Mouse (Mus musculus) G1E (cell line): ENCODE measurements at regions not wholly inside any gene's neighbourhood (a gene's known extent, or its start where the extent isn't known, plus 50 kb on each side); places are given as distances from the start of the nearest gene placed in this dataset.

Experiments used
- ATAC-seq: 2 replicates; pipeline ENCODE4 v1.8.0; 2016; ENCODE audit warnings: mild to moderate bottlenecking; ENCODE audit not compliant: insufficient number of reproducible peaks, poor library complexity, low FRiP score, severe bottlenecking; ENCODE audit errors: extremely low read depth
- DNase-seq: peaks from one replicate; pipeline ENCODE4 v3.0.0; 2012; ENCODE audit warnings: low spot score
- H3K27me3 ChIP-seq: 2 replicates; pipeline ENCODE4 v1.6.1; 2012; ENCODE audit warnings: mild to moderate bottlenecking, low read length, inconsistent platforms; ENCODE audit not compliant: insufficient read depth
- H3K36me3 ChIP-seq: replicated peaks from 2 replicates; pipeline ENCODE3; 2012; ENCODE audit warnings: mild to moderate bottlenecking, inconsistent platforms
- H3K4me1 ChIP-seq: 2 replicates; pipeline ENCODE4 v1.6.1; 2012; ENCODE audit warnings: low read depth, low read length, inconsistent platforms, mixed read lengths; ENCODE audit not compliant: insufficient read depth
- H3K4me3 ChIP-seq: 2 replicates; pipeline ENCODE4 v1.5.1; 2012; ENCODE audit warnings: low read depth, mild to moderate bottlenecking, inconsistent platforms, low read length, moderate library complexity, mixed read lengths
- H3K9me3 ChIP-seq: replicated peaks from 2 replicates; pipeline ENCODE4 v1.6.1; 2012; ENCODE audit warnings: inconsistent platforms
- CTCF ChIP-seq: IDR thresholded peaks from 2 replicates; pipeline ENCODE4 v1.5.1; 2012; ENCODE audit warnings: low read depth, low read length, inconsistent platforms, mixed read lengths
- GATA1 ChIP-seq: IDR thresholded peaks from 2 replicates; pipeline ENCODE4 v1.6.1; 2012; ENCODE audit warnings: borderline replicate concordance, low read length, inconsistent platforms, mixed read lengths
- GATA2 ChIP-seq: IDR thresholded peaks from 2 replicates; pipeline ENCODE4 v1.6.1; 2012; ENCODE audit warnings: low read depth, low read length, inconsistent platforms, borderline replicate concordance
- POLR2AphosphoS5 ChIP-seq: IDR thresholded peaks from 2 replicates; pipeline ENCODE4 v1.6.1; 2012; ENCODE audit warnings: low read depth, low read length, inconsistent platforms; ENCODE audit not compliant: insufficient replicate concordance
- TAL1 ChIP-seq: conservative IDR thresholded peaks from 2 replicates; pipeline ENCODE4 v1.6.1; 2012; ENCODE audit warnings: low read depth, low read length, inconsistent platforms, mixed read lengths

DNA sequence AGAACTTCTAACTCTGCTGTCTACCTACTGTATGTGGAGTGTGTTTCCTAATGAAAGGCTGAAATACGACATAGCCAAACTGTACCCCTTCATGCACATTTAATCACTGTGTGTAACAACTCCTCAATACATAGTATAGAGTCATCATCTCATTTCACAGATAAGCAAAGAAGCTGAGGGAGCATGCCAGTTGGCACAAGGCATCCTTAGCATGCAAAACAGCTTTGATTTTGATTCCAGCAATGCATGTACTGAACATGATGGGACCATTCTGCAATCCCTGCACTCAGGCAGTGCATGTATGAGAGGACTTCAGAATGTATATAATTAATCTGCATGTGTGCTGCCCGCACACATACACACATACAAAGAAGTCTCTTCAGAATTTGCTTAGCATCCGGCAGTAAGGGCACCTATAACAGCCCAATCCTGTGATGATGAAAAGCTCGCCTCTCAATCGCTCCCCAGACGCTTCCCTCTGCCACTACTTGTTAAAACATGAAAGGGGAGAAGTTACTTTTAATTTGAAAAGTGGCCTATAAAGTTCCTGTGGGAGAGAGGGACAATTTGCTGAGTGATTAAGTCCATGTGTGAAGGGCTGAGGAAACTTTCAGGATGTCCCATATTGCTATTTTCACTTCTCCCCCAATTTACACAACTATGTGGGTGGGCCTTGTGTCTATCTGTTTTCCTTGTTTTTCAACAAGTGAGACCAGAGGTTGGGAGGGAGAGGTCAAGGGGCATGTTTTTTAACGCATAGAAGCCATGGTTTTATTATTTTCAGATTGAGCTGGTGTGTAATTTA, 569.0 kb upstream of the Intu start:
- ATAC-seq (no peak), DNase-seq (no peak)
- Histone ChIP-seq H3K36me3 (no peaks in the 10 kb centered on the region), H3K4me3 (no peak overlapping the region), H3K27me3 (no peaks in the 10 kb centered on the region), H3K4me1 (no peaks in the 10 kb centered on the region), H3K9me3 (no peaks in the 10 kb centered on the region)
- TF ChIP-seq TAL1, result no peak
- no peak for TF ChIP-seq GATA1
- TF ChIP-seq GATA2, result no peak
- TF ChIP-seq POLR2AphosphoS5, result no peak
- TF ChIP-seq CTCF, result no peak

DNA sequence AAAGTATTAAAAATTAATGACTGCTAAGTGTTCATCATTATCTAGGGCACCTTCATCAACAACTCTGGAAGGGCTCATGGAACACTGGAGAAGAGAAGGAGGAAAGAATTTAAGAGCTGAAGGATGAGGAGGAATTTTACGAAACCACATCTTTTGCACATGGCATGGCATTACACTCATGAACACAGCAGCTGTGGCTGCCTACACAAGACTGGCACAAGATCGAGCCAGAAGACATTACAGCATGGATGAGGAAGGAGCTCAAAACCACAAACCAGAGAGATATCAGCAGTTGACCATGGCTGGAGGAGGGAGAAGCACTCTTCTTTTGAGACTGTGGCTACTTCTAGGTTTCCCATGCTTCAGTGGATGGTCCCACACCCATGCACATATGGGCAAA, 565.7 kb upstream of the Intu start:
- H3K4me3 ChIP-seq, result no peak overlapping the region
- DNase-seq (no peak), ATAC-seq (no peak)
- no peaks in the 10 kb centered on the region for H3K9me3 ChIP-seq
- no peaks in the 10 kb centered on the region for H3K36me3 ChIP-seq
- no peaks in the 10 kb centered on the region for H3K4me1 ChIP-seq
- TF ChIP-seq GATA2 (no peak), TAL1 (no peak), GATA1 (no peak), POLR2AphosphoS5 (no peak), CTCF (no peak)
- H3K27me3 ChIP-seq, result no peaks in the 10 kb centered on the region

DNA sequence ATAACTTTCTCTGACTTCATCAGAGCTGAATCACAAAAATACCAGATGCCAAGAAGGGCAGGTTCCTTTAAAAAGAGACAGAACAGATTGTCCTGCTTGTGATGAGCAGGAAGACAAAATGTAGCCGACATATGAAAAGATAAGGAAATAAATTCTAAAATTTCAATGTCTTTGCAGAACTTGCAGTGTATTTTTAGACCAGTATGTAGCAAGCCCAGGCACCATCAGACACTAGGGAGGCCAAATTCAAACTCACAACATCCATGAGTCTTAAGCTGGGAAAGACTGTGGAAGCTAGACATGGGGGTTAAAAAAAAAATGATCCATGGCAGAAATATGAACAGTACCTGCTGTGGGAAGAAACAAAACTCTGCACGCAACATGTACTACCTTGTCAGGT, 564.7 kb upstream of the Intu start:
- TF ChIP-seq TAL1 (no peak), POLR2AphosphoS5 (no peak), CTCF (no peak), GATA2 (no peak), GATA1 (no peak)
- ATAC-seq (no peak), DNase-seq (no peak)
- no peaks in the 10 kb centered on the region for H3K36me3 ChIP-seq
- H3K9me3 ChIP-seq, result no peaks in the 10 kb centered on the region
- no peak overlapping the region for H3K4me3 ChIP-seq
- no peaks in the 10 kb centered on the region for H3K4me1 ChIP-seq
- H3K27me3 ChIP-seq, result no peaks in the 10 kb centered on the region

DNA sequence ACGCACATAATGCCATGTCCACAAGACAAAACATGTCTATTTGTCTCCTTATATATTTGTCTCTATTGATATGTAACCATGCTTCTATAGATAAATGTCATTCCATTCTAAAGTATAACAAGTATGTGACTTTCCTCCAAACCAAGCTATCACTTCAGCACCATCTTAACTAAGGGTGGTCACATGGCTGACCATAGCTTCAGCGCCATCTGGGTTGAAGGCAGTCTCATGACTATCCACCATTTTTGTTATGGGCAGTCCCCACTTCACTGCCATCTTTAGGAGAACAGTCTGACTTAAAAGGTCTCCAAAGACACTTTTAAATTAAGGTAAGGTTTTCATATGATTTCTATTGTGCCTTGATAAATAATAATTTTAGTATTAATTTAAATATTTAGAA, 554.1 kb upstream of the Intu start:
- Histone ChIP-seq H3K9me3 (no peaks in the 10 kb centered on the region), H3K4me3 (no peak overlapping the region), H3K4me1 (no peaks in the 10 kb centered on the region), H3K36me3 (no peaks in the 10 kb centered on the region), H3K27me3 (no peaks in the 10 kb centered on the region)
- TF ChIP-seq GATA1, result no peak
- TF ChIP-seq POLR2AphosphoS5, result no peak
- no peak for TF ChIP-seq GATA2
- TF ChIP-seq TAL1, result no peak
- TF ChIP-seq CTCF, result no peak
- no peak for ATAC-seq
- no peak for DNase-seq

DNA sequence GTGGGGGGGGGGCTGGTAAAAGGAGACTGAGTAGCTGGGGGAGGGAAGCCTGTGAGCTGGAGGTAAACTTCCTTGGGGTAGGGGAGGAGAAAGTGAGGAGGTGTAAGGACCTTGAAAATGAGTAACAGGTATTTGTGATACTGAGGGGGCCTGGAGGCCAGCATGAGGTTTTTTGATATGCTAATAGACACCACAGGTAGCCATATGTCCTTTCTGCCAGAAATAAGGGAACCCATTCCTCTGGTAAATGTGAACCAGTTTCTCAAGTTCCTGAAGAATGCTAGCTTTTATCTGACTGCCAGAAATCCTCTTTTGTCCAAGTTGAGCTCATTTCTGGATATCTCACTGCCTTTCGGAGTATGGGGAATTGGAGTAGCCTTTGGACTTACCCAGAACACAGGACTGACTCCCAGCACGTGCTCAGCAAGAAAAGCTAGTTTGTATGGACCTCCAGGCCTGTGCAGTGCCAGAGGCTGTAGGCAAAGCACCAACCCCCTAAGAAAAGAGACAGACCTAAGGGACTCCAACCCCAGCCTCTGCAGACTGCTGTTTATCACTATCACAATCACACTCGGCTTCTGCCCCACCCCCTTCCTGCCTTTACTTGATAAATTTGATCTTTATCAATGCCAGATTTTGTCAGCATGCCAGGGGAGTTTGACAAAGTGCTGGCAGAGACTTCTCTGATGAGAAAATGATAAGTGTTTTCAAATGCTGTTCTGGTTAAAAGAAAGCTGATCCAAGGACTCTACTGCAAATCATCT, 552.0 kb upstream of the Intu start:
- TF ChIP-seq TAL1 (no peak), CTCF (no peak), GATA1 (no peak), GATA2 (no peak), POLR2AphosphoS5 (no peak)
- ATAC-seq, result no peak
- no peaks in the 10 kb centered on the region for H3K4me1 ChIP-seq
- no peaks in the 10 kb centered on the region for H3K9me3 ChIP-seq
- DNase-seq, result no peak
- no peaks in the 10 kb centered on the region for H3K36me3 ChIP-seq
- H3K4me3 ChIP-seq, result no peak overlapping the region
- H3K27me3 ChIP-seq, result no peaks in the 10 kb centered on the region

DNA sequence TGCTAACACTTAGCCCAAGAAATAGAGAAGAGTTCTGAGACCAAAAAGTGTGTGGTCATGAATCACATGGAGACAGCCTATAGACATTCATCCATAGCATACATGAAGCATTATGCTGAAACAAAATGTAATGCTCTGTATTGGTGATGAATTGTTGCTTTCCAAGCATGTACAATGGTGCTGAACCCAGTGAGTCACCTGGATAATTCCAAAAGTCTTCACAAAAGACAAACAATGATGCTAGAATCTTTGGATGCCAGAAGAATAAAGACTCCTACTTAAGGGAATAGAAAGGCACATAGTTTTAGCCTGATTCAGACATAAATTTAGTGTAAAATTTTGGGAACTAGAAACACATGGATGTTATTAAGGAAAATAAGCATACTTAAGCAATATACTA, 548.4 kb upstream of the Intu start:
- TF ChIP-seq TAL1 (no peak), CTCF (no peak), GATA2 (no peak), POLR2AphosphoS5 (no peak), GATA1 (no peak)
- no peaks in the 10 kb centered on the region for H3K27me3 ChIP-seq
- no peak for ATAC-seq
- DNase-seq, result no peak
- no peaks in the 10 kb centered on the region for H3K4me1 ChIP-seq
- no peaks in the 10 kb centered on the region for H3K9me3 ChIP-seq
- no peaks in the 10 kb centered on the region for H3K36me3 ChIP-seq
- no peak overlapping the region for H3K4me3 ChIP-seq
